Mouse (Mus musculus) layer of hippocampus, adult 2 months (tissue): Measurements from ENCODE around the gene Twnk. TPM values are rescaled to one million over a fixed set of nuclear protein-coding genes. Genes with fewer than 3 reads are reported as not detected.

Experiments used
- DNase-seq, 2 experiments: peaks; one replicate each; pipeline ENCODE4 v3.0.0; 2022; ENCODE audit warnings: low spot score in 2 of 2
- H3K27ac ChIP-seq: fragments of 200-600 bp; 2 replicates; pipeline ENCODE4 v1.8.1; 2022
- H3K4me3 ChIP-seq: fragments of 200-600 bp; 2 replicates; pipeline ENCODE4 v1.8.1; 2022; ENCODE audit warnings: mild to moderate bottlenecking
- CTCF ChIP-seq: fragments of 200-600 bp; conservative IDR thresholded peaks from 2 replicates; pipeline ENCODE4 v1.8.1; 2022; ENCODE audit warnings: antibody characterized with exemption, mild to moderate bottlenecking, moderate library complexity
- total RNA-seq, 2 experiments: library from RNA; stranded (reverse); gene quantifications; 2 replicates each; pipeline ENCODE4 v1.2.3; 2021

The Twnk gene
- total RNA-seq, 2 experiments from 2014 or later: 14.7 to 15.3 TPM

- Histone ChIP-seq H3K27ac (no peak overlapping the region; the same call in 1 of the 2 replicates), H3K4me3 (peak overlapping the region; percentile 97; the same call in 1 of the 2 replicates)
- no peak for DNase-seq
- no peak for TF ChIP-seq CTCF
Measured at GRCm38 (mm10) chr19:45007425-45008191, 2.1 kb downstream of the Twnk start.

GRCm38 (mm10) chr19:45010646-45011045 lies 5.2 kb downstream of the Twnk start:
- Histone ChIP-seq H3K27ac (no peak overlapping the region), H3K4me3 (no peak overlapping the region)
- no peak for TF ChIP-seq CTCF
- DNase-seq: no peak

- TF ChIP-seq CTCF: no peak
Measured at GRCm38 (mm10) chr19:45012219-45012618, 6.8 kb downstream of the Twnk start.

GRCm38 (mm10) chr19:45012636-45013035 lies 7.2 kb downstream of the Twnk start:
- H3K27ac ChIP-seq: peak overlapping the region; percentile 41; the same call in 1 of the 2 replicates
- no peak for DNase-seq
- peak; percentile 81 for TF ChIP-seq CTCF
- H3K4me3 ChIP-seq: no peak overlapping the region

More at GRCm38 (mm10) chr19:45012219-45012618, 6.8 kb downstream of the Twnk start:
- peak overlapping the region; percentile 41; the same call in 1 of the 2 replicates for H3K27ac ChIP-seq
- no peak for DNase-seq
- no peak overlapping the region for H3K4me3 ChIP-seq

- DNase-seq: no peak
- Histone ChIP-seq H3K27ac (no peak overlapping the region; the same call in 1 of the 2 replicates), H3K4me3 (no peak overlapping the region)
- no peak for TF ChIP-seq CTCF
Measured at GRCm38 (mm10) chr19:45013581-45014225, 8.2 kb downstream of the Twnk start.

- Histone ChIP-seq H3K27ac (peak within 1 kb of the TSS; percentile 83), H3K4me3 (peak within 1 kb of the TSS; percentile 59)
- no peak for TF ChIP-seq CTCF
- DNase-seq: no peak
Measured at GRCm38 (mm10) chr19:45014335-45014971, 9.0 kb downstream of the Twnk start, which contains the start of gene Lzts2. Gene Lzts2 (plus strand): TSS chr19:45014414.

GRCm38 (mm10) chr19:45014981-45015402 lies 9.5 kb downstream of the Twnk start:
- no peak for DNase-seq

GRCm38 (mm10) chr19:45015518-45016281 lies 10.2 kb downstream of the Twnk start:
- DNase-seq: no peak
- H3K4me3 ChIP-seq: peak overlapping the region; percentile 59
- H3K27ac ChIP-seq: peak overlapping the region; percentile 91
- TF ChIP-seq CTCF: no peak

More at GRCm38 (mm10) chr19:45014981-45015402, 9.5 kb downstream of the Twnk start:
- 0 out of 2 replicates have a peak, but pooled peaks have one; percentile 2 for TF ChIP-seq CTCF
- Histone ChIP-seq H3K4me3 (peak overlapping the region; percentile 59), H3K27ac (peak overlapping the region; percentile 83)

- Histone ChIP-seq H3K27ac (peak overlapping the region; percentile 91), H3K4me3 (peak overlapping the region; percentile 62)
- no peak for TF ChIP-seq CTCF
- peak in 1 of 2 experiments; percentile 59 for DNase-seq
Measured at GRCm38 (mm10) chr19:45016341-45017215, 11.1 kb downstream of the Twnk start.

GRCm38 (mm10) chr19:45017216-45017771 lies 11.8 kb downstream of the Twnk start:
- DNase-seq: peak; percentile 69 to 70
- Histone ChIP-seq H3K4me3 (peak overlapping the region; percentile 62), H3K27ac (peak overlapping the region; percentile 91)
- TF ChIP-seq CTCF: peak; percentile 74

GRCm38 (mm10) chr19:45017909-45018308 lies 12.4 kb downstream of the Twnk start:
- peak overlapping the region; percentile 93 for H3K27ac ChIP-seq
- TF ChIP-seq CTCF: no peak
- H3K4me3 ChIP-seq: peak overlapping the region; percentile 66
- peak; percentile 71 to 74 for DNase-seq
